Mouse (Mus musculus): Measurements from ENCODE around the gene Proca1.
A peak's percentile ranks its signal among the peaks of the same experiment; 100 is the strongest.
"Not testable (repeated sequence)": the region's sequence is repeated elsewhere in the genome, so short reads cannot be mapped to it uniquely, and the experiment has no call there.

The Proca1 gene

DNA sequence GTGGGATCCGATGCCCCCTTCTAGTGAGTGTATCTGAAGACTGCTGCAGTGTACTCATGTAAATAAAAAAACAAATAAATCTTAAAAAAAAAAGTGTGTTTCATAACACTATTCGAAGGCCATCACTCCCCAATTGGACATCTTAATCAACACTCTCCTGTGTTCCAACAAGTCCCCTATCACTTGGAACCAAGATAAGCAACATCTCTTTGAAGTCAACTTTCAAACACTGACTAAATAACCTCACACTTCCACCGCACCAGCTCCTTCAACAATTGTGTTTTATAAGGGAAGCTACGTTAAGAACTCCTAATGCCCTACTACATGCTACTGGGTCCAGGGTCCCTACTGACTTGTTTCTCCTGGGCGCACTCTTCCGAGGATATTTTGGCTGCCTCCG, 10.7 kb upstream of the Proca1 start:
- no peak for DNase-seq (ENCODE audit: low read depth)

DNA sequence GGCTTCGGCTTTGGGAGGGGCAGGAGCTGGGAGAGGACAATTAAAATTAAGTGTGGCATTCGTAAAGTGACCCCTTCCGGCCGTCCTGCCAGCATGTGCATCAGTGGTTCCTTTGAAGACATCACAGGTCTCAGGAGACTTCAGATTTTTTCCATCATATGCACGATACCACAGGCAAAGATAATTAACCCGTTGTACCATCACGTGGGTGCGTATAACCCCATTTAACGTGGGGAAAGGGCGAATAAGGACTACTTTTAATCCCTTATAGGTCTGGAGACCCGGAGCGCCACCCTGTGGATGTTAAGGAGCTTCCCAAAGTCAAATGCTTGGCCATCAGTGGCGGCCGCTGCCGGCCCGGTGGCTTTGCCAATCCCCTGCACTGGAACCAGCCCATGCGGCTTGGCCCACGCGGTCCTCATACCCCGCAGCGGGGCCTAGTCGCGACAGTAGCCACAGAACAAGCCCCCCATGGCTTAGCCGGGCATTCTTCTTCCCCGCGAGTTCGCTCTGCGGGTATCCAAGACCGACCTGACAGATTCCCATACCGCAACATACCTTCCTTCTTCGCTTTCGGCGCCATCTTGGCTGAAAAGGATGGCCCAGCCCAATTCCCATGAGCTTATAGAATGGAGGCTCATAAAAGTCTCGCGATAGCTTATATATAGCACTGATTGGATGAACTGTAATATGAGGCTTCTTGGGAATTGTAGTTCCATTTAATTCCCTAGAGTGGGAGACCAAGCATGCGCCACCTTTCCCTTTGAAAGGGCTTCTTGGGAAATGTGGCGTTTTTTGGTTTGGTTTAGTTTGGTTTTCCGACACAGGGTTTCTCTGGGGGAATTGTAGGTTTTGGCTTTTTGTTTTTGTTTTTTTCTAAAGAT, 10.0 kb upstream of the Proca1 start, which contains the start of gene Rpl23a:
Gene Rpl23a (minus strand): TSS at position 624 of the 884 bp plus-strand sequence.
- DNase-seq (ENCODE audit: low read depth) = peak; percentile 94

DNA sequence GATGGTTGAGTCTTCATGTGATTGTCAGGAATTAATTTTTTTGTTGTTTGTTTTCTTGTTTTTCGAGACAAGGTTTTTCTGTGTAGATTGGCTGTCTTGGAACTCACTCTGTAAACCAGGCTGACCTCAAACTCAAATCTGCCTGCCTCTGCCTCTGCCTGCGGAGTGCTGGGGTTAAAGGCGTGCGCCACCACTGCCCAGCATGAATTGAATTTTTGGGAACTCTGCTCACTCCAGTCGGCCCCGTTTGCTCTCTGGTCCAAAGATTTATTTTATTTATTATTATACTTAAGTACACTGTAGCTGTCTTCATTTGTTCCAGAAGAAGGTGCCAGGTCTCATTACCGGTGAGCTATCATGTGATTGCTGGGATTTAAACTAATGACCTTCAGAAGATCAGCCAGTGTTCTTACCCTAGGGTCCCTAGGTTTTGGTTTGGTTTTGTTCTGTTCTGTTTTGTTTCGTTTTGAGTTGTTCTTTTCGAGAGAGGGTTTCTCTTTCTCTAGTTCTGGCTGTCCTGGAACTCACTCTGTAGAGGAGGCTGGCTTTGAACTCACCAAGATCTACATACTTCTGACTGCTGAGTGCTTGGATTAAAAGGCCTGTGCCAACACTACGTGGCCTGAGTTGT, 9.2 kb upstream of the Proca1 start:
- no peak for DNase-seq (ENCODE audit: low read depth)

DNA sequence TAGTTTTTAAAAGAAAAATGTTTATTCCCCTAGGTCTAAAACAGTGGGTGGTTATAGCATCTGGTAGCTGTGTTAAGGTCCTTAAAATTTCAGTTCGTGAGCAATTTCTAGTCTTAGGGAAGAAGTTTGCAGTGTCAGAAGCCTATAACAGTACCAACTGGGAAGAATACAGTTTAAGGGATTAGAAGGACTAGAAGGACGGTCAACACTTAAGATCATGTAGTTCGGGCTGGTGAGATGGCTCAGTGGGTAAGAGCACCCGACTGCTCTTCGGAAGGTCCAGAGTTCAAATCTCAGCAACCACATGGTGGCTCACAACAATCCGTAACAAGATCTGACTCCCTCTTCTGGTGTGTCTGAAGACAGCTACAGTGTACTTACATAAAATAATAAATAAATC, 8.5 kb upstream of the Proca1 start:
- DNase-seq (ENCODE audit: low read depth) = not testable (repeated sequence)

DNA sequence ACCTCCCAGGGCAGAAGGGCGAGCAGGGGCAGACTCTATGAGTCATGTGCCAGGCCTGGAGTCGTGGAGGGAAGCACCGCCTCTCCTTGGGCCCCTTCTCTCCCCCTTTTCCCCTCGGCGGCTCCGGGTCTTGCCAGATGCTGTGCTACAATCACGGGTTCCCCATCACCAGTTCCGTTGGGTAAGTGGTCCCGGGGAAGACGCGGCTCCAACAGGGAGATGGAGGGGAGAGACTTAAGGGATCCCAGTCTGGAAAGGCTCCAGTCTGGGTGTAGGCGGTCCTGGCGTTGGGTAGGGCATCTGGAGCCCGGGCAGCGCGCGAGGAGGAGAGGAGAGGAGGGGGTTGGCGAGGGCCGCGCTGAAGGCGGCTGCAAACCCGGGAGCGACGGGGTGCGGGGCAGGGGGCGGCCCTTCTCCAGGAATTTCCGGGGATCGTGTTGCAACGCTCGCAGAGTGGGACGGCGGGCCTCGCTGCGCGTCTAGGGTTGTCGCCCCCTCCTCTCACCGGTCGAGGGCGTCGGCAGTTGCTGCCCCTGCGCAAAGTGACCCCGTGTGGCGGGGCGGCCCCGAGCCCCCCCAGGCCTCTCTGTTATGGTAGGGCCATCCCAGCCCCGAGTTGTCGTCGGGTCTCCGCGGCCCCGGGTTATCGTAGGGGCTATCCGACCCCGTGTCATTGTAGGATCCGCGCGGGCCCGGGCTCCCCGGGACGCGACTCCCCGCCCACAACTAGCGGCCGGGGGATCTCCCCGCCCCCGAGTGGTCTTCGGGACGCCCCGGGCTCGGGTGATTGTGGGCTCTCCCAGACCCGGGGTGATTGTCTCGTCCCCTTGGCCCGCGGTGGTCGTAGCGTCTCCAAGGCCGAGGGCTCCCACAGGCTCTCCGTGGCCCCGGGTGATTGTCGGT, 4.6 kb upstream of the Proca1 start, which contains the start of gene Rab34:
Gene Rab34 (plus strand): TSS at position 100 of the 903 bp plus-strand sequence.
- DNase-seq (ENCODE audit: low read depth) = peak; percentile 90

DNA sequence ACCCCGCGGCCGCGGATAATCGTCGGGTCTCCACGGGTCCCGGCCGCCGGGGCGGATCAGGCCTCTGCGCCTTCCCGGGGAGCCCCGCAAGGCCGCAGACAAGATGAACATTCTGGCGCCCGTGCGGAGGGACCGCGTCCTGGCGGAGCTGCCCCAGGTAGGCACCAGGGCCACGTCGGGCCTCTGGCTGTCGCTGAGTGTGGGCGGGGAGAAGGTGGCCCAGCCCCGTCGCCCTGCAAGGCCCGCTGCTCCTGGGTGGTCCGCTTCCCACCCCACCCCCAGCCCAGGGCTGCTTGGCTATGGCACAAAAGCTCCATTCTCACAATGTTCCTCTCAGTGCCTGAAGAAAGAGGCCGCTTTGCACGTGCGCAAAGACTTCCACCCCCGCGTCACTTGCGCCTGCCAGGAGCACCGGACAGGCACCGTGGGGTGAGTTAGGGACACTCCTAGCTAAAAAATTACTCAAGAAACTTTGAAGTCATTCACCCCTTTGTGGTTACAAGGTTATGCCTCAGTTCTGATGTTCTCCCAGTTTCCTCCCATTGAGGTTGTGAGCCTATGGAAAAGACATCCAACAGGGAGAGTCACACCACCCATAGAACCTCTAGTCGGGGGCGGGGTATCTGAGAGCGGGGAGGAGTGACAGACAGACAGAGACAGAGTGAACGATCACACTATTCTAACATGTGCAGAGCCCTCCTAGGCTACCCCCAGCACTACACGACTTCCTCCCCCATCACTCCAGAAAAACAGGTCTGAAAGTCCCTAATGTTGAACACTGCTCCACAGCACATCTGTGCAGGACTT, 3.8 kb upstream of the Proca1 start:
- peak; percentile 81 for DNase-seq (ENCODE audit: low read depth)

DNA sequence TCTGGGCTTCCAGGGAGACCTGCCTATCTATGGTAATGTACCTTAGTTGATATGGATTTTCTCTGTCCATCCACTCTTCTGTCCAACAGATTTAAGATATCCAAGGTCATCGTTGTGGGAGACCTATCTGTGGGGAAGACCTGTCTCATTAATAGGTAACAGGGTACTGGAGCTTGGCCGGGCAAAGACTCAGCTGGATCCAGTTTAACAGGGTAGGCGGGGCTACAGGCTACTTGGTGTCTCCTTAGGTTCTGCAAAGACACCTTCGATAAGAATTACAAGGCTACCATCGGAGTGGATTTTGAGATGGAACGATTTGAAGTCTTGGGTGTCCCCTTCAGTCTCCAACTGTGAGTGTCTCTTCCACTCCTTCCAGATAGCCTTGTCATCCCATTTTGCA, 3.2 kb upstream of the Proca1 start:
- no peak for DNase-seq (ENCODE audit: low read depth)

DNA sequence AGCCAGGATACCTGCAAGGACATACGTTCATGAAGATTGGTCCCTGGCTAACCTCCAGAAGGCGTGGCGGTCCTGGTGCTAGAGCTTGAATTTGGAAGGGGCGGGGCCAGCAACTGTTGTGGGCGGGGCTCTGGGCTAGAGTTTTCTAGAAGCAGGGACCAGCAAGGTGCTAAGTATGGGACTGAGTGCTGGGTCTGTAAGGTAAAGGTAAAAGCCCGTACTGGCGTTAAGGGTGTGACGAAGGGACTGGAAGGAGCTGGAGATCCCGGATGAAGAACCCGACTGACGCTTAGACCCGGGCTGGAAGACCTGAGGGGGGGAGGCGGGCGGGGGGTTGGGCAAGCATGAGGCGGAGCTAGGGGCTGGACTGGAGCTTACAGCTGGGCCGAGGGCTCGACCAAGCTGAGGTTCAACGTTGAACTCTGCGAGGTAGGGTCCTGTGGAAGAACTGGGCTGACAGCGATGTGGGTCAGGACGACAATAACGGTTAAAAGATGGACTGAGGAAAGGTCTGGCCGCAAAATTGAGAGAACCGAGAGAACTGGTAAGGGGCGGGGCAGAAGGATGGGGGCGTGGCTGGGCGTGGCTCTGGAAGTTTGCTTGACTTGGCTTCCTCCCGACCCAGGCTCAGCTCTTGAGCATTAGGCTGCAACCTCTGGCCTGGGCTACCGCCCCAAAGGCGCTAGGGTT, 1.4 kb downstream of the Proca1 start:
- no peak for DNase-seq (ENCODE audit: low read depth)

DNA sequence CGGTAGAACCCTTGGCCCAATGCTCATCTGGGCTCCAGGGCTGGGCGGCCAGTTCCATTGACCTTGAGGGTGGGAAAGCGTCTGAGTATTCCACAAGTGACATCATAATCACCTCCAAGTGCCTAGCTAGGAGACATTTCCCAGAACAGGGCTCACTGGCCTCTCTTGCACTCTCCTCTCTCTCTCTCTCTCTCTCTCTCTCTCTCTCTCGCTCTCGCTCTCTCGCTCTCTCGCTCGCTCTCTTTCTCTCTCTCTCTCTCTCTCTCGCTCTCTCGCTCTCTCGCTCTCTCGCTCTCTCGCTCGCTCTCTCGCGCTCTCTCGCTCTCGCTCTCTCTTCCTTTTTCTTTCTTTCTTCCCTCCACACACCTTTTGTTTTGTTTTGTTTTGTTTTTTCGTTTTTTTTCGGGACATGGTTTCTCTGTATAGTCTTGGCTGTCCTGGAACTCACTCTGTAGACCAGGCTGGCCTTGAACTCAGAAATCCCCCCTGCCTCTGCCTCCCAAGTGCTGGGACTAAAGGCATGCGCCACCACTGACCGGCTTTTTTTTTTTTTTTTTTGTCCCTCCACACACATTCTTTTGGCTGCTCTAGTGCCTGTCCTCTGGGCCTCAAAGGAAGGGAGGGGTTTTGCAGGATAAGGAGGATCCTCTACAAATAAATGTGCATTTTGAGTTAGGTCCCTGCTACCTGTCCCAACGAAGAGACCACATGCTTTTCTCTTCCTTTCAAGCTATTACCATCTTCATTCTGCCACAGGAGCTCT, 2.1 kb downstream of the Proca1 start:
- no peak for DNase-seq (ENCODE audit: low read depth)

DNA sequence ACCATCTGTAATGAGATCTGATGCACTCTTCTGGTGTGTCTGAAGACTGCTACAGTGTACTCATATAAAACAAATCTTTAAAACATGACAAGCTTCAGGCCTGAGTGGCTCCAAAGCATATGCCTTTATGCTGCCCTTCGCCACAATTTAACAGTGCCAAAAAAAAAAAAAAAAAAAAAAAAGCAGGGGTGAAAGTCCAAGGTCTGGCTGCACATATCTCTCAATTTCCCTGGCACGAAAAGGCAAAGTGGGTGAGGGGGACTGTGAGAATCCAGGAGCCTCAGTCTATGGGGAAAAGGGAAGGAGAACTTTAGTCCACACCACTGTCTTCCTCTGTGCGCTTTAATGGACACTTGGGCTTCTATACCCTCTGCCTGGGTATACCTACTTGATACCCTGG, 9.2 kb downstream of the Proca1 start:
- no peak for DNase-seq (ENCODE audit: low read depth)

DNA sequence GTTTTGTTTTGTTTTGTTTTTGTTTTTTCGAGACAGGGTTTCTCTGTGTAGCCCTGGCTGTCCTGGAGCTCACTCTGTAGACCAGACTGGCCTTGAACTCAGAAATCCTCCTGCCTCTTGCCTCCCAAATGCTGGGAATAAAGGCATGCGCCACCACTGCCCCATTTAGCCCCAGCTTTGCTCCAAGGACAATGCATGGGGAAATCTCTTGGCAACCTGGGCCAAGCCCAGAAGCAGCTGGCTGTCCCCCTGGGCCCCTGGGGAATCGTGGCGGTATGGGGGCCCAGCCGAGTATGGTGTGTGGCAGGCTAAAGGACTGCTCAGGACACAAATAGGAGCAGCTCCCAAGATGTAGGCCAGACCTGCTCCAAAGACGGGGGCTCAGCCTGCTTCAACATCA, 11.1 kb downstream of the Proca1 start:
- DNase-seq (ENCODE audit: low read depth) = no peak

DNA sequence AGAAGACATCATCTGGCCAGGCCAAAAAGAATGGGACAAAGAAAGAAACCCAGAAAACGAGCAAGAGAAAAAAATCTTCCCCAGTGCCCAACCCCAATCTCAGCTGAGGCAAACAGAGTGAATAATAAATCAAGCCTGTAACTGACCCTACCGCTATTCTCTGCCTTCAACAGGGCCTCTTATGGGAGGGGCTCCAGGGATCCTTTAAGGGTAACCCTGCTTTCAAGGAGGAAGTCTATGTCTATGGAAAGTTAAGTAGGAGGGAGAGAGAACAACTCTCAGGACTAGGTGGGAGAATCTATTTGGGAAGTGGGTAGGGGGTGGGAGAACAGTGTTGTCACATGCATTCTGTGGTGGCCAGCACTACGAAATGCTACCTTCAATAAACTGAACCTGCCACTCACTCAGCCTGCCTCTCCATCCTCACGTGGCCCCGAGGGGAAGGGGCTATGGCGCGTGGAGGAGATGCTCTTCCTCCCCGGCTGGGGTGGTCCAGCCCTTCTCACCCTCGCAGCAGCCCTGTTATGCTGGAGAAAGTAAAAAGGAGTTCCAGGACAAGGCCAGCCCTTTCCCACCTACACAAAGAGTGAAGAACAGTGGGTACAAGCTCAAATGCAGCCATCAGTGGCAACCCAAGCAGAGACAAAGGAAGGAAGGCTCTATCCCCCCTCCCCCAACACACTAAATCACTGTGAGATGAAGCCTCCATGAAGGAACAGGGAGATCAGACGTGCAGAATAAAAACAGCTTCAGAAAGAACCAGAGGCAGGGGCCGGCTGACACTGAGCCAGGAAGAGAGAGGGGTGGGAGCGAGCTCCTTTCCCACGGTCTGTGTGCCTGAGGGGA, 12.4 kb downstream of the Proca1 start:
- no peak for DNase-seq (ENCODE audit: low read depth)

DNA sequence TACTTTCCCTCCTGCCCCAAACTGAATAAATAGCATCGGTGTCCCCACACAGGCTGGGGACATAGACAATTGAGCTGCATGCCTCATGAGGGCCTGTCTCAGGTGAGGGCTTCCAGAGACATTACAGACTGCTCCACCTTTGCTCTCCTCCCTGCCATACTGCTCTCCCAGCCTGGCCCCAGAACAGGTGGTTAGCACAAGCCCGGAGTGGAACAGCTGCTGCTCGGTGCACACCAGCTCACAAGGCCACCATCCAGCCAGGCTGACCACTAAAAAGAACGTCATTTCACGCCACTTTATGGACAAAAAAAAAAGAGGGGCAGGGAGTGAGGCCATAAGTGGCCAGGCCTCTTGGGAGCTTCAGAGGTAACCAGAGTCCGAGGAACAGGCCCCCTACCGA, 14.0 kb downstream of the Proca1 start:
- DNase-seq (ENCODE audit: low read depth) = no peak

DNA sequence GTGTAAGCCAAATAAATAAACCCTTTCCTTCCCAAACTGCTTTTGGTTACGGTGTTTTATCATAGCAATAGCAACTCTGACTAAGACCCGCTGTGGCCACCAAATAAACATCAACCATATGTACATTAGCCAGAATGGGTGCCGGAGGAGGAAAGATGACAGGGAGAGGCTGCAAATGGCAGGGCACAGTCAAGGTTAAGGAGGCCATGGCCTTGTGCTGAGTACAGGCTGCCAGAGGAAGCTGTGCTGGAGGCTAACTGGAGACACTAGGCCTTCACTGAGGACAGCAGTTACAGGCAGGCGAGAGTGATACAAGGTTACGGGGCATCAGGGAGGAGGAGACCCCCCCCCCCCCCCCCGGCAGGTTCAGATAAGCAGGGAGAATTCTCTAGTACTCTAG, 16.7 kb downstream of the Proca1 start:
- DNase-seq (ENCODE audit: low read depth) = no peak

DNA sequence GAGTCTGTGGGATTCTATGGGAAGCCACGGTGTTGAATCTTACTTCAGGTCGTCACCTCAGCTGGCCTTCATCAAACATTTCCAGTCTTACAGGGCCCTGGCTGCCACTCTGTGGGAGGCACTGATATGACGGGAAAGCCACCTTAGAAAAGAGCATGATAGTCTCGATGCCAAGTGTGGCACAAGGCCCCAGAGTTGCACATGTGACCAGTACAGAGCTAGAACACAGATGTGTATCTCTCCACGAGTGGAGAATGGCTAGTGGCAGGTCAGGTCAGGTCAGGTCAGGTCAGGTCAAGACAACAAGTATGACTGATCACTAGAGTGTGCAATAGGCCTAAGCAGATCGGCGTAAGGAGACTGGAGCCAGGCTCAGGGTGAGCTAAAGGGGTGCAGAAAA, 17.4 kb downstream of the Proca1 start:
- no peak for DNase-seq (ENCODE audit: low read depth)

DNA sequence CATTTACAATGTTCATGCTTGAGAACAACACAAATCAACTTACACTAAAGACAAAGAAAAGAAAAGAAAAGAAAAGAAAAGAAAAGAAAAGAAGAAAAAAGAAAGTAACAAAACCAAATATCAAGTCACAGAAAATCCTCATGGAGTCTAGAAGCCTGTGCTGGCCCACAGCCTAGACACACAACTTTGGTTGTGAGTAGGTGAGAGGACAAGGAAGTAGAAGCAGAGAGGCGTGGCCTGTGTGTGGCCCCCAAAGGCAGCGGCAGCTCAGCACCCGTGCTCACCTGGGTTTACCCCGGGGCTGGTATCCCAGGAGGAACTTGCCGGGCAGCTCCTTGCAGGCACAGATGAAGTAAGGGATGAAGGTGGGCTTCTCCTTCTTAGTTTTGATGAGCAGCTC, 18.3 kb downstream of the Proca1 start:
- DNase-seq (ENCODE audit: low read depth) = no peak

DNA sequence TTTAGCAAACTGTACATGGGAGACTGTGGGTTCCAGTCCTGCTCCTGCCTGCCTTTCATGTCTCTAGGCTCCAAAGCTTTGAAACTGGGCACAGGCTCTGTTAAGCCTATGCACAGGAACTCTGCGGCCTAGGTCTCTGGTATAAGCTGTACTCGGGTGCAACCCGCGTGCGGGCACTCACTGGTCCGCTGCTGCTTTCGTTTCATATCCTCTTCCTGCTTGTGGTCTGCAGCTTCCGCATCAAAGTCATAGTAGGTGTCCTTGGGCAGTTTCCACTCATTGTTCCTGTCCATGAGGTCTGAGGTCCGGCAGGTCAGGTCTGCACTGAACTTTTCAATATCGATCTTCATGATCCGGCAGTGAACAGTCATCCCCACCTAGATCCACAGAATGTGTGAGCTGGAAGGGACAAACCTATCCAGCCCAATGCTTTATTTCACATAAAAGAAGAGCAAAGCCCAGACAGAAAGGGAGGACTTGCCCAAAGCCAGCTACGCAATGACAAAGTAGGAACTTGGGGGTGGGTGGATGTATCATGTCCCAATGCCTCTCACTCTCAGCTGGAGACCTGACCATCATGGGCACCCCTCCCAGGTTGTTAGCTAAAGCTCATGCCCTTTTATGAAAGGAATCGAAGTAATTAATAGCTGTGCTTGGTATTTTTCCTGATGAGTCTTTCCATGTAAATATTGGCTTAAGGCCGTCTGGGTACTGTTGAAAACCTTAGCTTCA, 20.1 kb downstream of the Proca1 start:
- DNase-seq (ENCODE audit: low read depth) = no peak

DNA sequence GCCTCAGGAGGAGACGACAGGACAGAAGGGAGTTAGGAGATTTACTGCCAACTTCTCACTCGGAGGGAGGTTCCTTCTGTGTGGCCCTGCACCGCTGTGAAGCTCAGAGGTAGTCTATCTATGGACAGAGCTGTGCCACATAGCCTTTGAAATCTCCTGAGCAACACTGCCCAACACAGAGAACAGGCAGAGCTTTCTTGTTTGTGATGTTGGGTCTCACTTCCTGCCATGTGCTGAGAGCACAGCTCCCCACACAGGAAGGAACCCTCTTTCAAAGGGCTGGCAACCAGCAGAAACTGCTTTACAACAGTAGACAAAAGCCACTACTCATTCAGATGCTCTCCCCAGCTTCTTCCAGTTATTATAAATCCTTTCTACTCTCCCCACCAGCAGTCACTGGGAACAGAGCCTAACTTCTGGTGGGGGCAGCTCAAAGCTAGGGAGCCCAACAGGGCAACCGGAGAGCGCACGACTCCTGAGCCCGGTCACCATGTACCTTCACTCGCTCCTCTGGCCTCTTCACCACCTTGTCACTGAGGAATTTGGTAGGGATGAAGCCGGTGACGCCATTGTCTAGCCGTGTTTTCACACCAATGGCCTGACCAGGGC, 22.6 kb downstream of the Proca1 start:
- DNase-seq (ENCODE audit: low read depth) = no peak
